Mouse (Mus musculus) hindbrain, embryonic 10.5 days (tissue): ENCODE measurements around the gene 1700003E16Rik. TPM values are rescaled to one million over a fixed set of nuclear protein-coding genes. Genes with fewer than 3 reads are reported as not detected.

Experiments used
- DNase-seq: peaks from one replicate; pipeline ENCODE4 v3.0.0-alpha.2; 2017; ENCODE audit warnings: low spot score
- H3K27ac ChIP-seq: fragments of 300-500 bp; sonication (generic); 2 replicates; pipeline ENCODE4 v1.5.1; 2016; ENCODE audit warnings: mild to moderate bottlenecking, moderate library complexity
- H3K27me3 ChIP-seq: fragments of 300-500 bp; sonication (generic); 2 replicates; pipeline ENCODE4 v1.6.1; 2016; ENCODE audit warnings: mild to moderate bottlenecking; ENCODE audit not compliant: poor library complexity, insufficient read depth, severe bottlenecking
- H3K36me3 ChIP-seq: fragments of 300-500 bp; sonication (generic); 2 replicates; pipeline ENCODE4 v1.6.1; 2016; ENCODE audit warnings: mild to moderate bottlenecking, moderate library complexity
- H3K4me1 ChIP-seq: fragments of 300-500 bp; sonication (generic); replicated peaks from 2 replicates; pipeline ENCODE4 v1.6.1; 2016; ENCODE audit warnings: mild to moderate bottlenecking
- H3K4me3 ChIP-seq: fragments of 300-500 bp; sonication (generic); 2 replicates; pipeline ENCODE4 v1.5.1; 2016; ENCODE audit warnings: mild to moderate bottlenecking, moderate library complexity
- H3K9me3 ChIP-seq: fragments of 300-500 bp; sonication (generic); 2 replicates; pipeline ENCODE4 v1.6.1; 2016; ENCODE audit warnings: mild to moderate bottlenecking, moderate library complexity
- WGBS: fragments of 180-500 bp; shearing (Covaris S2); methylation state at CpG from one replicate; pipeline ENCODE4 v1.1.7; 2016; 5-methylcytosine and 5-hydroxymethylcytosine counted together
- polyA plus RNA-seq: library from polyadenylated mRNA; unstranded; fragments of >200 nt; fragmentation: Nextera tagmentation; extraction: Ambion mirVana; gene quantifications from 2 replicates; pipeline ENCODE4 v1.2.1, GENCODE M21; 2016

Gene 1700003E16Rik
- polyA plus RNA-seq, 1 experiment from 2014 or later, result 6.0 TPM

DNA sequence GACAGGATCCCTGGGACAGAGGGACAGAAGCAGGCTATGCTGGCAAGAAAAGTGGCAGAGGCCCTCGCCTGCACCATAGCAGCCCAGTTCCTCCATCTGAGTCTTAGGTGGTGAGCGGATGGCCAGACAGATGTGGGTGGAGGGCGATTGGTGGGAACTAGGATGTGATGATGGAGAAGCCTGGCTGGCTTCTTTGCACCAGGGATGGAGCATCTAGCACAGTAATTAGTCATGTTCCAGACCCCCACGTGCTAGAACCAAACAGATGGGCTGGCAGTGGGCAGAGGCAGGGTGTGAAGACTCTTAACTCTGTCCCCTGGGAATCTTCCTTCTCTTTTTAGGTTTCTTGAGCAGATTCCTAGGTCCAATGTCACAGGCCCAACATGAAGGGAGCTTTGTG lies 47.1 kb downstream of the 1700003E16Rik start:
- Histone ChIP-seq H3K9me3 (no peaks in the 10 kb centered on the region), H3K4me1 (0 out of 2 replicates have a peak, but pooled peaks cover 2% of the 10 kb centered on the region), H3K36me3 (peaks cover 28% of the 10 kb centered on the region), H3K4me3 (no peak overlapping the region), H3K27ac (no peak overlapping the region), H3K27me3 (no peaks in the 10 kb centered on the region)
- DNase-seq, result no peak
- WGBS, result 85% methylated on average over 4 of the region's 4 CpGs

DNA sequence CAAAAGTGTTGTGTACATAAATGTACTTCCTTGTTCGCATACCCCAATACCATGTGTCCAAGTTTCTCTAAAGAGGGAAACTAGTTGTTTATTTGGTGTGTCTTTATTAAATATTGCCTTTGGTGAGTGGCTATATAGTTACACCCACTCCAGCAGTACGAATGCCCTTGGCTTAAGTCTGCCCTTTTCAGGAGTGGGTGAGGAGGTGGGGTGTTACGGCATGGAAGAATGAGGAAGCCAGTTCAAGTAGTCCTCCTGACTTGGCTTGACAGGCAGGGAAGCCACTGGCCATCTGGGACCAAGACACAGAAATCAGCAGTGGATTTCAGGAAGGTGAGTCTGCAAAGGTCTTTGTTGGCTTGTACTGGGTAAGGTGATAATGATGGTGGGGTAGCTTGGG lies 49.6 kb downstream of the 1700003E16Rik start:
- no peak overlapping the region for H3K4me3 ChIP-seq
- H3K27me3 ChIP-seq, result no peaks in the 10 kb centered on the region
- no peak for DNase-seq
- H3K27ac ChIP-seq, result no peak overlapping the region
- peaks cover 3% of the 10 kb centered on the region for H3K36me3 ChIP-seq
- no peaks in the 10 kb centered on the region for H3K9me3 ChIP-seq
- WGBS, result 92% methylated on average over 3 of the region's 3 CpGs
- 0 out of 2 replicates have a peak, but pooled peaks cover 2% of the 10 kb centered on the region for H3K4me1 ChIP-seq

DNA sequence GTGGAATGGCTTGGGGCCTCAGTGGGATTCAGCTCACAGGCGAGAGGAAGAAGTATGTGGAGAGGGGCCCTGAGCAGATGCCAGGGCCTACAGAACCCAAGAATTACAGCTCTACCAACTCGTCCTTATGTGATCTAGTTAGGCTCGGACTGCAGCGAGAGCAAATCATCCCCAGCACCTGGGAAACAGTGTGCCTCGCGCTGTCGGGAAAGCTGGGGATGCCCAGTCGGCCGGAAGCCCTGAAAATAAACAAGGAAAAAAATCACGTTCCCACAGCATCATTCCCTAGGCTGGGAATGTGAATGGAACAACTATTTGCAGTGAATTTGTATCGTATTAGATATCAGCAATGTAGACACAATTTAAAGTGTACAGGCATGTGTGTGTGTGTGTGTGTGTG lies 50.1 kb downstream of the 1700003E16Rik start:
- DNase-seq, result no peak
- H3K27me3 ChIP-seq, result no peaks in the 10 kb centered on the region
- H3K4me1 ChIP-seq, result peaks cover 4% of the 10 kb centered on the region; the same call in 1 of the 2 replicates
- no peak overlapping the region for H3K4me3 ChIP-seq
- H3K36me3 ChIP-seq, result no peaks in the 10 kb centered on the region
- 84% methylated on average over 11 of the region's 11 CpGs for WGBS
- no peaks in the 10 kb centered on the region for H3K9me3 ChIP-seq
- no peak overlapping the region for H3K27ac ChIP-seq

DNA sequence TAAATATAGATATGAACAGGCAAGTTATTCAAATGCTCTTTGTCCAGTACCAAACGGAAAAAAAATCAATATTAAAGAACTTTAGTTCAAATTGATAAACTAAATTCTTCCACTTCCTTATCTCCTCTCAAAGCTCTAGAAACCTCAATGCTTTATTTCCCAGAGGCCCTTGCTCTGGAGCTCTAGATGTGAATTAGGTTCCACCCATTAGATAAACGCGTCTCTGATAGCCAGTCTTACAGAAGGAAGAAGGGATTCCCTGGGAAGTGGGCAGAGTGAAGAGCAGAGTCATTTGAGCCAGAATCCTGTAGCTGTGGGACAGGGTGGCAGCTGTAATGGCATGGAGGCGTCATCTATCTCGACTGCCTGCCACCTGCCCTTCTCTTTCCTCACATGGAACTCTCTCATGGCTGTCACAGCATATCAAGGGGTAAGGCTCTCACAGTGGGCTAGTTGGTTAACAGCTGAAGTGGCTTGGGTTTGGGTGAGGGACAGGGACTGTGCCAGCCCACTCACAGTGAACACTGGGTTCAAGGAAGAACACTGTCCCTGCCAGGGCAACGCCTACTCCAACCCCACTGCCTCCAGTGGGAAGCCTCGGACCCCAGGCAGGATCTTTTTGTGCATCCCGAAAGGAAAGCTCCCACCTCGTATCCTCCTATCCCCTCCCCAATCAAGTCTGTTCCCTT lies 51.3 kb downstream of the 1700003E16Rik start:
- H3K36me3 ChIP-seq, result no peaks in the 10 kb centered on the region
- H3K9me3 ChIP-seq, result no peaks in the 10 kb centered on the region
- H3K27me3 ChIP-seq, result no peaks in the 10 kb centered on the region
- DNase-seq, result no peak
- H3K27ac ChIP-seq, result no peak overlapping the region
- WGBS, result 80% methylated on average over 9 of the region's 9 CpGs
- H3K4me1 ChIP-seq, result peaks cover 14% of the 10 kb centered on the region
- no peak overlapping the region for H3K4me3 ChIP-seq

DNA sequence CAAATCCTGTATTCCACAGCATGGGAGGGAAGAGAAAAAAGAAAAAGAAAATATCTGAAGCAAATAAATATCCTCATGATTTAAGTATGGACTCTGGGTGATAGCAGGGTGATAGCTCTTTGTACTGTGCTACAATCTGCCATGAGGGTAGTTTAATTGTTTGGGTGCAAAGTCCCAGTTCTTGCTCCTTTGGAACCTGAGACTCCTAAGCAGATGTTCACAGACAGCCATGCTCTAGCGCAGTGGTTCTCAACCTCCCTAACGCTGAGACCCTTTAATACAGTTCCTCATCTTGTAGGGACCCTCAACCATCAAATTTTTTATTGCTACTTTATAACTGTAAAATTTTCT lies 51.8 kb downstream of the 1700003E16Rik start:
- Histone ChIP-seq H3K4me3 (no peak overlapping the region), H3K36me3 (no peaks in the 10 kb centered on the region), H3K27me3 (no peaks in the 10 kb centered on the region), H3K9me3 (no peaks in the 10 kb centered on the region), H3K4me1 (peaks cover 18% of the 10 kb centered on the region), H3K27ac (no peak overlapping the region)
- no peak for DNase-seq
- WGBS, result 82% methylated on average over 2 of the region's 2 CpGs

DNA sequence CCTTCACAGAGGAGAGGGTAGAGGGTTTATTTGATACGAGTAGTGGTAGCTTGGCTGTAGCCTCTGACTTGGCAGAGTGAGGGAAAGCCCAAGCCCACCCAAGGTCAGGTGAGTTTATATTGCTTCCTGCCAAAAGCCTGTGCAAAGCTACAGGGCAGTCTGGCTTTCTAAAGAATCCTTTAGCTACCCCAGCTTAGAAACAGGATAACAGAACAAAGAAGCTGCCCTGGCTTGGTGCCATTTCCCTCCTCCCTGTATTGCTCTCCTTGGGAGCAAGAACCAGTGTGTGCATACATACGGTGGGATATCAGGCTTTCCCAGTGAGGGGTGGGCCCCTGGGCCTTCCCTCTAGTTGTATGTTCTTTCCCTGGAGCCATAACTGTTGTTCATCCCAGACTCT lies 54.3 kb downstream of the 1700003E16Rik start:
- DNase-seq, result no peak
- Histone ChIP-seq H3K27me3 (no peaks in the 10 kb centered on the region), H3K36me3 (no peaks in the 10 kb centered on the region), H3K4me1 (peaks cover 26% of the 10 kb centered on the region), H3K9me3 (no peaks in the 10 kb centered on the region), H3K4me3 (no peak overlapping the region), H3K27ac (0 out of 2 replicates have a peak overlapping the region, but pooled peaks have one; percentile 16)
- WGBS, result 80% methylated on average over 2 of the region's 2 CpGs

DNA sequence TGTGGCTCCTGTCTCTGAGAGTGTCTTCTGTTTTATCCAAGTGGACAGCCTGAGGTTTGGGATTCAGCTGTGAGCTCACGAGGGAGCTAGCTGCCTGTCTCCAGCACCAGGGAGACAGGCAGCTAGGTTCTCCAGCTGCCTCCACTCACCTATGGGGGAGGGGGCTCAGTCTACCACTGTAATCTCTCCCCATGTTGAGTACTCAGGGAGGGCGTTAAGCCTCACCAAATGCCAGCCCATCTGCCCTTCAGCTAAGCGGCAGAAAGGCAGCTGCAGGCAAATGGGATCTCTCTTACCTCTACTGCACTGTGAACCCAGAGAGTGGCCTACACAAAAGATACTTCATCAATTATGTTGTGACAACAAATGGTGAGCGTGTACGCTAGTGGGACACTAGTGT lies 55.3 kb downstream of the 1700003E16Rik start:
- WGBS, result 30% methylated on average over 5 of the region's 5 CpGs
- H3K36me3 ChIP-seq, result no peaks in the 10 kb centered on the region
- peak overlapping the region; percentile 64; the same call in 1 of the 2 replicates for H3K27ac ChIP-seq
- no peak overlapping the region for H3K4me3 ChIP-seq
- no peak for DNase-seq
- no peaks in the 10 kb centered on the region for H3K9me3 ChIP-seq
- H3K4me1 ChIP-seq, result peaks cover 27% of the 10 kb centered on the region
- H3K27me3 ChIP-seq, result no peaks in the 10 kb centered on the region

Other genes with a start within 250 kb of the 1700003E16Rik start
- 2.9 and 3.2 TPM in 2 replicates for gene Sema4f, start 216.6 kb upstream of the 1700003E16Rik start, polyA plus RNA-seq
- 0.22 and 0.42 TPM in 2 replicates for gene M1ap, start 209.5 kb upstream of the 1700003E16Rik start, polyA plus RNA-seq
- 7.7 and 8.6 TPM in 2 replicates for gene Dok1, start 122.9 kb upstream of the 1700003E16Rik start, polyA plus RNA-seq
- gene Loxl3, start 122.2 kb upstream of the 1700003E16Rik start, polyA plus RNA-seq, result 10.5 and 10.7 TPM in 2 replicates
- 169 and 179 TPM in 2 replicates for gene Aup1, start 101.9 kb upstream of the 1700003E16Rik start, polyA plus RNA-seq
- 70.9 and 82.5 TPM in 2 replicates for gene Htra2, start 101.1 kb upstream of the 1700003E16Rik start, polyA plus RNA-seq
- gene Dqx1, start 98.6 kb upstream of the 1700003E16Rik start, polyA plus RNA-seq, result 2.2 and 3.5 TPM in 2 replicates
- gene Tlx2, start 86.1 kb upstream of the 1700003E16Rik start, polyA plus RNA-seq, result 5.6 and 12.3 TPM in 2 replicates
- gene Pcgf1, start 78.5 kb upstream of the 1700003E16Rik start, polyA plus RNA-seq, result 41.1 and 42.2 TPM in 2 replicates
- gene Lbx2, start 70.0 kb upstream of the 1700003E16Rik start, polyA plus RNA-seq, result 0.39 and 0.55 TPM in 2 replicates
- gene Ccdc142, start 54.8 kb upstream of the 1700003E16Rik start, polyA plus RNA-seq, result 3.0 and 3.8 TPM in 2 replicates
- 2.2 and 3.2 TPM in 2 replicates for gene Gm42688, start 54.8 kb upstream of the 1700003E16Rik start, polyA plus RNA-seq
- 151 and 154 TPM in 2 replicates for gene Mrpl53, start 47.4 kb upstream of the 1700003E16Rik start, polyA plus RNA-seq
- 37.9 and 40.0 TPM in 2 replicates for gene Mogs, start 40.9 kb upstream of the 1700003E16Rik start, polyA plus RNA-seq
- gene Wbp1, start 34.8 kb upstream of the 1700003E16Rik start, polyA plus RNA-seq, result 157 and 245 TPM in 2 replicates
- 19.8 and 22.8 TPM in 2 replicates for gene Ino80b, start 31.0 kb upstream of the 1700003E16Rik start, polyA plus RNA-seq
- 40.5 and 46.4 TPM in 2 replicates for gene Rtkn, start 20.9 kb upstream of the 1700003E16Rik start, polyA plus RNA-seq
- 14.2 and 15.9 TPM in 2 replicates for gene Wdr54, start within 50 bp of the 1700003E16Rik start, polyA plus RNA-seq
- 121 and 140 TPM in 2 replicates for gene Dctn1, start 9.5 kb downstream of the 1700003E16Rik start, polyA plus RNA-seq
- 1.1 and 5.3 TPM in 2 replicates for gene Slc4a5, start 63.4 kb downstream of the 1700003E16Rik start, polyA plus RNA-seq
- gene Mthfd2, start 169.5 kb downstream of the 1700003E16Rik start, polyA plus RNA-seq, result 43.6 and 61.8 TPM in 2 replicates
- gene Mob1a, start 169.6 kb downstream of the 1700003E16Rik start, polyA plus RNA-seq, result 50.1 and 58.6 TPM in 2 replicates
- gene Bola3, start 192.7 kb downstream of the 1700003E16Rik start, polyA plus RNA-seq, result 138 and 158 TPM in 2 replicates